Mouse (Mus musculus) large intestine, adult 2 months (tissue): ENCODE data around the gene Ppp1r9a. TPM values are rescaled to one million over a fixed set of nuclear protein-coding genes. Genes with fewer than 3 reads are reported as not detected.

ENCODE experiments used
- DNase-seq: peaks from one replicate; pipeline ENCODE4 v3.0.0-alpha.2; 2012; ENCODE audit warnings: low read depth, low spot score
- WGBS: fragments of 180-500 bp; shearing (Covaris S2); methylation state at CpG from one replicate; pipeline ENCODE4 v1.1.7; 2018; 5-methylcytosine and 5-hydroxymethylcytosine counted together
- polyA plus RNA-seq: library from polyadenylated mRNA; depleted of rRNA; stranded (reverse); fragments of >200 nt; gene quantifications from 2 replicates; pipeline ENCODE4 v1.2.3, GENCODE M21; 2012

Ppp1r9a gene
- polyA plus RNA-seq, 1 experiment, result 1.8 TPM

DNA sequence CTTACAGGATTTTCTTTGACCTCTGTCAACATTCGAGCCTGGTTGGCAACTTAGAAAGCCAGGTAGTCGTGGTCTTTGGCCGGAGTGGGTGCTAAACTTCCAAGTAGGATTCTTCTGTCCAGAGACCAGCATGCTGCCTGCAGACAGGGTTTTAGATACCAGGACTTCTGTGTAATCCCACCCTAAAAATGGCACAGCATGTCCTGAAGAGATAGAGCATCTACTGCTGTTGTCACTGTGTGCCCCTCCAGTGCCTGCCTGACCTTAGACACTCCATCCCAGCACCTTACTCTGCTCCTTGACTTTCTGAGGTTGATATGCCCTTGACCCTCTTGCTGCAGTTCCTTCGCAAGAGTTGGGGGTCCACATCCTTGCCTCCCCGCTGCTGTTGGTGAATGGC lies 127.2 kb downstream of the Ppp1r9a start:
- no peak for DNase-seq
- 89% methylated on average over 5 of the region's 5 CpGs for WGBS

DNA sequence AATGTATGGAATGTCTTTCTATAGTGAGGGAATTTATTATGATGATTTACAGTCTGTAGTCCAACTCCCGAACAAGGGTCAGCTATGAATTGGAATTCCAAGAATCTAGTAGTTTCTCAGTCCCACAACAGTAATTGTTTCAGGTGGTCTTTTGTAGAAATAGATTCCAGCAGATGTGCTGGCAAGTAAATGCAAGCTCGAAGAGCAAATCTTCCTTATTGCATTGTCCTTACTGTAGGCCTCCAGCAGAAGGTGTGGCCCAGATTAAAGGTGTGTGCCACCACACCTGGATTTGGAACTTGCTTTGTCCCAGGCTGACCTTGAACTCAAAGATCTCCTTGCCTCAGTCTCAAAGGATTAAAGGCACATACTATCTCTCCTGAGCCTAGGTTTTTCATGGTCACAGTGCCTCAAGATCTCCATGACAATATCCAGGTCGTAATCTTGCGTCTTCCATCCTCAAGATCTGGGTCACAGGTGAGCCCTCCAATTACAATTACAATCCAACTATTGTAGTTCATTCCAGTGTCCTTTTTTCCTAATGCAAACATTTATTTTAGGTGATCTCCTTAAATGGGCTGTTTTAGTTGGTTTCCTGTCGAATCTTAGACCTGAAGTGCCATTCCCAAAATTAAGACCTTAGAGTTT lies 130.4 kb downstream of the Ppp1r9a start:
- WGBS, result 71% methylated on average over 5 of the region's 5 CpGs

DNA sequence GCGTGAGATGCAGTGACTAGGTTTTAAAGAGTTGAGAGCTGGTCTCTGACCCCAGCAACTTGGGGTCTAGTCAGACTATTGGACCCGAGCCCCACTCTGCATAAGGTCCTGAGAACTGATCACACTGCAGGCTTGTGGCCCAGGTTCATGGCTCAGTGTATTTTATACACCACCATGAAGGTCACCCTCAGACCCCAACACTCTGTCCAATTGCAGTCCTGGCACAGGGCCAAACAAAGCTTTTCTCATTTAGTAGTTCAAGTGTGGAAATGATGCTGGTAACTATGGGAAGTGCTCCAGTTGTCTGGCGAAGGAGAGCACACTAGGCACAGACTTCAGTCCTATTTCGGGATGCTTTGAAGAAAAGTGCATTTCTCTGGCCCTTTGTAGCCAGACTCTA lies 134.5 kb downstream of the Ppp1r9a start:
- 89% methylated on average over 4 of the region's 4 CpGs for WGBS
- DNase-seq, result no peak

More for the DNA sequence above, 130.4 kb downstream of the Ppp1r9a start:
- DNase-seq, result no peak

DNA sequence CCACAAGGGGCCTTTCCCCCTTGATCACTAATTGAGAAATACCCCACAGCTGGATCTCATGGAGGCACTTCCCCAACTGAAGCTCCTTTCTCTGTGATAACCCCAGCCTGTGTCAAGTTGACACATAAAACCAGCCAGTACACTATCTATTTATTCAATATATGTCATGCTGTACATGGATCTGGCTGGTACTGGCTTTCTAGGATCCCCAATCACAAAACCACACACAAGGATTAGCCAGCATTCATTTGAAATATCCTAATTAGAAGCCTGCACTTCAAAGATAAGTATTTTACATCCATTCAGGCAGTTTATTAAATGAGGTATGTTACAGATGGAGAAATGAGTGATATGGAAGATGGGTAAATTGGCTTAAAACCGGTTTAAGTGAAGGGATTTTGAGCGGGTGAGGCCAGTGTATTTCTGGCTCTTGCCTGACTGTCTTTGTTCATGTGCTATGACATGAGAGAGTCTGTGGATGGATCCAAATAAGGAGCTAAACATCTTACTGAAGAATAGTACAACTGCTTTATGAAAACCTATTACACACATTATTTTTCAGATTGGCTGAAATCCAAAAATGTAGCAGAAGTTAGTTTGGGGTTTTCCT lies 135.5 kb downstream of the Ppp1r9a start:
- 84% methylated on average over 2 of the region's 2 CpGs for WGBS

DNA sequence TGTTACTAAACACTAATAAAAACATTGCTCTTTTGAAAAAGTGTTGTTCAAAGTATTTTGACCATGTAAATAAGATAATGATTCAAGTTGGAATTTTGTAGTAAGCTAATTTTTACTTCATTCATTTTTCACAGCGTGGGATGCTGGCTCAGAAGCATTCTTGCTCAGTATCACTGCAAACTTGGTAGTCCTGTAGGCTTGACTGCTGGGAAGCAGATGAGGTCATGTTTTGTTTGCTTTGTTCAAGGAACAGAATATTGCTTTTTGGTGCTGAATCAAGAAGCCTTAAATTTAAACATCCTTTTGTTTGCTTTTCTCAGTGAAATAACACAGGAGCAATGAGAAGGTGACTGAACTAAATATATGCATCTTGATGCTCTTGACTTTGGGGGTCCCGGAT lies 136.6 kb downstream of the Ppp1r9a start:
- WGBS, result 62% methylated on average over 2 of the region's 2 CpGs
- no peak for DNase-seq

More for the DNA sequence above, 135.5 kb downstream of the Ppp1r9a start:
- no peak for DNase-seq

DNA sequence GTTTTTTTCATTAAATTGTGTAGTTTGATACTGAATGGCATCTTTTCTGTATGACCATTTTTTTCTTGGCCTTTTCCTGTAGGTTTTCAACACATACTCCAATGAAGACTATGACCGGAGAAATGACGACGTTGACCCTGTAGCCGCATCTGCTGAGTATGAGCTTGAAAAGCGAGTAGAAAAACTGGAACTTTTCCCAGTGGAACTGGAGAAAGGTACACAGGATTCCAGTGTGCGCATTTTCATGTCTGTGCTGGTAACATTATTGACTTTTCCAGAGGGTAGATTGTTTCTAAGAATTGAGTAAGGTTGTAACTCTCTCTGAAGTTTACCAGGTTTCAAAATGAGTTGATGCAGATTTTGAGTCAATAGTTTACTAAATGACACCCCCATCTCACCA lies 143.1 kb downstream of the Ppp1r9a start:
- no peak for DNase-seq
- 94% methylated on average over 6 of the region's 6 CpGs for WGBS

DNA sequence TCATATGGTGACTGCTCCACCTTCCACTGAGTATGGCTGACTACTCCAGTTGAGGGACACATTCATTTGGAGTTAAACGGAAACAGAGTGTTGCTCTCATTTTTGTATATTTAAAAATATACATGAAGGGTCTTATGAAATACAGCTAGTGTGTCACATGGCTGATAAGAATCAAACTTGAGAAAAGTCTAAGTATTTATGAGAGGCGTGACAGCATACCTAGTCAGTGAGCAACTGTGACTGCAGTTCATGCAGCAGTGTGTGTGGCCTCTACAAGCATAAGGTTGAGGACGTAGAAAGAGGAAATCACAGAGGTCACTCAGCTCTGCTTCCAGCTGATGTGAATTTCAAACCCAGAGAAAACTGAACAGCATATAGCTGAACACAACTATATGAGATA lies 145.3 kb downstream of the Ppp1r9a start:
- DNase-seq, result no peak
- 87% methylated on average over 3 of the region's 3 CpGs for WGBS

DNA sequence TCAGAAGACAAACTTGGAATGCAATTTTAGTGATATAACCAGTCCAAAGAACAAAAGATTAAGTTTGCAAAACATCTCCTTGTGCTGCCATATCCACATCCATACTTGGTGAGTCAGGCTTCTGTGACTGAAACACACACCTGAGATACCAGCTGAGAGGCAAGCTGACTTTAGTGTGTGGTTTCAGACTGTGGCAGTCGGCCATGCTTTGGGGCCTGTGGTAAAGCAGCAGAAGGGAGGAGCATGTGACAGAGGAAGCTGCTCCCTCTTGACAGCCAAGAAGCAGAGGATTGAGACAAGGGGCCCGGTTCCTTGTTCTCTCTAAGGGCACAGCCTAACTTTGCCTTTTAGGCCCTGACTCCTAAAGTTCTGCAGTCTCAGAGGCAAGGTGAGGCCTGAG lies 149.6 kb downstream of the Ppp1r9a start:
- DNase-seq, result no peak
- WGBS, result 73% methylated on average over 2 of the region's 2 CpGs

DNA sequence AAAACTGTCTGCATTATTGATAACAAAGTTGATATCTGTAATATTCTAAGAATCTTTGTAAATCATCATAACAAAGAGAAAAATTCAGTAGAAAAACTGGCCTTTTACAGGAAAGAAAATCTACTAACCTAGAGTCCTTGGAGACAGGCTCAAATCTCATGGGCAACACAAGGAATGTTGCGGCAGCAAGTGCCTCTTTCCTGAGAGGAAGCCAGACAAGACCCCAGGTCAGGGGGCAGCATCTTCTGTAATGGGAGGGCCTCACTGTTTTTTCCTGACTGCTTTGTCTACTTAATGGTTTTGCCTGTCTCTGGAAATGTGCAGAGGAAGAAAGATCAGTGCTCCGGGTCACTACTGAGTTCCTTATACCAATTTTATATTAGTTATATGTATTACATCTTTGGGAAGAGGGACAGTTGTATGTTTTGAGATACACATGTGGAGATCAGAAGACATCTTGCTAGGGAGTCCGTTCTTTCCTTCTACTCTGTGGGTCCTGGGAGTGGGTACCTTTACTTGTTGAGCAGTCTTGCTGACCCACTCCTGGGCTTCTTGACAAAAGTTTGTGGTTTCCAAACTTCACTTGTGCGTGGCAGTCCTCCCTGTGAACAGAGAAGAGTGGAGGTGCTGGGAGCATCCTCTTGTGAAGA lies 151.9 kb downstream of the Ppp1r9a start:
- no peak for DNase-seq
- 90% methylated on average over 4 of the region's 4 CpGs for WGBS

DNA sequence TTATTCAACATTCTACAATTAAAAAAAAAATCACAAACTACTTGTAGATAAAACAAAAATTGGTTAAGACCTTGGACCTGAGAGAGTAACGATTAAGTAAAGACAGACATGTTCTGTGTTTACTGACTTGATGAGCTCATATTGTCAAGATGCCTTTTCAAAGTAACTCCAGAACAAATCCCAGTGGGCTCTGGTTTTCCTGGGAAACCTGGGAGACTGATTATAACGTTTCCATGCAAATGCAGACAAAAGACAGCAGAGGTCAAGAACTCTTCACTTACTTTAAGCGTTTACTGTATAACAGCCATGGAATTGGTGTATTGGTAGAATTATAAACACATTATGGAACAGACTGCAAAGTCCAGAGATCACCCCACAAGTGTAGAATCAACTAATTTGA lies 172.0 kb downstream of the Ppp1r9a start:
- 71% methylated on average over 3 of the region's 3 CpGs for WGBS

DNA sequence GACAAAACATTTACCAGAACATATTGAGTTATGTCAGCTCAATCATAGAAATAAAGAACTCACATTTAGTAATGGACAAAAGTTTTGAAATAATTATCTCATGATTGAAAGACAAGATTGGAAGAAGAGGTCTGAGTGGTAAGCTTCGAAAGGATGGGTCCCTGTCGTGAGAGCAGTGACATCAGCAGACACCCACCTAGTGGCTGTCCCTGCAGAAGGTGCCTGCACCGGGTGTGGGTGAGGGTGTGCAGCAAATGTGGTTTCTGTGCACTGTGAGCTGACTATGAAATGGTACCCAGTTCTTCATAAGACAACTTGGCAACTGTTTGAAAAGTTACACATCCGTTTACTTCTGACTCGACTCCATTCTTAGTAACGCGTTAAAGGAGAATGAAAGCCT lies 173.0 kb downstream of the Ppp1r9a start:
- WGBS, result 84% methylated on average over 7 of the region's 7 CpGs
- no peak for DNase-seq

More for the DNA sequence above, 172.0 kb downstream of the Ppp1r9a start:
- DNase-seq, result no peak

DNA sequence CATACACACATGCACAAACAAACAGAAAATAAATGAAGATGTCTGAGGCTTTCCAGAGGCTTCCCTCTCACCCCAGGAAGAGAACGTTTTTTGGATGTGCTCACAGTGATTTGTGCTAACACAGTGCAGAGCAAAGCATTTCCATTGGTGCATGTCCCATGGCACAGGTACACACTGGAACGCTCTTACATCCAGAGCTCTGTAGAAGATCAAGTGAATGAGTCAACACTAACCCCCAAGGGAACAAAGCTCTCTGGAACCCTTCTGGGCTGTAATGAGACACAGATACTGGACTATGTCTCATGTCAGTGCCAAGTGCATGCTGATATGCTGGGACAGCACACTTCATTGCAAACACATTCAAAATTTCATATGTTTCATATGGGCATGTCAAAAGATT lies 175.3 kb downstream of the Ppp1r9a start:
- WGBS, result 78% methylated on average over 2 of the region's 2 CpGs
- no peak for DNase-seq

DNA sequence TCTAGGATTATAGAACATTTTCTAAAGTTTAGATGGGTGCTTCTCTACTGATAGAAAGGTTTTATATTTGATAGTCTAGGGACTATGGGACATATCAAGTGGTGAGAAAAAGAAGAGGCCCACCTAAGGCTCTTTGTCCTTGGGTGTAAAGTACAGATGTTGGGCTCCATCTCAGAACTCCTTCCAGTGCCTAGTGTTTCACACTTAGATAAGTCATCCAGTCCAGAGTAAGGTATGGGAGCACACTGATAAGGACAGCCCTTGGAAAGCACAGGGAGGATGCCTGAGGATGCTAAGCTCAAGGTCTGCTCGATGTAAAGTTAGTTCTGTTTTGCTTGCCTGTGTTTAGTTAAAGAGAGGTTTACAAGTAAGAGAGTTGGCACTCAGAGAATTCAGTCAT lies 176.4 kb downstream of the Ppp1r9a start:
- no peak for DNase-seq
- 79% methylated on average over 1 of the region's 1 CpGs for WGBS

DNA sequence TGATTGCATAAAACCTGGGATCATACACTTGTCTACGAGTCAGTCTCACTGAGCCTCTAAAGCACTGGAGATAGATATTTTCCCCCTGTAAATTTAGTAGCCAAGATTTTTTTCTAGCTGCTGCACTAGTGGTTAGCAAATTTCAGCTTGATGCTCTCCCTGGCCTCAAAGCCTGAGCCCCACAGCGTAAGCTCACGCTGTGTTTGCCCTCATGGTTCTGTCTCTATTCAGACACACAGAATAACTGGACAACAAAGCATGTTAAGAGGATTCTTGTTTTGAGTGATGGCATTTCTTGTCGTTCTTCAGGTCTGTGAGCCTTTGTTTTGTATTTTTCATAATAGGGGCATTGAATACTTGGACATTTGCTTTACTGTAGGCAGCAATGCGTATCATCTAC lies 177.4 kb downstream of the Ppp1r9a start:
- WGBS, result 97% methylated on average over 5 of the region's 5 CpGs

DNA sequence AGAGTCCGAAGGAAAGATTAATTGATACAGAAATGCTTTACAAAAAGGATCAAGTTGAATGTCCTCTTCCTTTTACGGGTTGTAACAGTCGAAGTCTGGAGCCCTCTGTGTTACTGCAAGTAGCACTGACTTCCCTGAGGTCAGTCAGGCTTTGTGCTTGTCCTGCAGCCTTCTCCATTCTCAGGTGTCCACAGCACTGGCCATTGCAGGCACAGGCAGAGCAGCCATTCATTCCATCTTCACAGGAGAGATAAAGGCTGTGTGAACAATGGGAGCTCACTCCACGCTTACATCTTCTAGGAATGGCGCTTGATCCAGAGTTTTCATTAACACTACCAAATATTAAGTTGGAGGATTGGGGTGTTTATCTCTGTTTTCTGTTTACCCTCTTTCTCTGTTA lies 177.8 kb downstream of the Ppp1r9a start:
- 89% methylated on average over 5 of the region's 5 CpGs for WGBS
- DNase-seq, result no peak

More for the DNA sequence above, 177.4 kb downstream of the Ppp1r9a start:
- DNase-seq, result no peak

DNA sequence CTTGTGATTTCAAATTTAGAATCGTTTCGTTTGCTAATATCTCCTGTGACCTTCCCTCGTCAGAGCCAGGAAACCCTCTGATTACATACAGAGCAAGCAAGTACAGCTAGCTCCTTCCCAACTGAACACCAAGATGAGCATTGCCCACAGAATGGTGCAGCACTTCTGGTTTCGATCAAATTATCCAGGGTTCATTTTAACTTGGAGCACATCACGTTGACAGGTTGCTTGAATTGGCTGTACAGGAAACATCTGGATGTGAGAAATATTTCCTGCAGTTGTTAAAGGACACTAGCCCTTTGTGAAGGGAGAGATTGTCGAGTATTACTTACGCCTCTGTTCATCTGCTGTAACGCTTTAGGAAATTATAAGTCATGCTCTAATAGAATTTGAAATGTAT lies 178.4 kb downstream of the Ppp1r9a start:
- DNase-seq, result no peak
- 73% methylated on average over 8 of the region's 8 CpGs for WGBS

DNA sequence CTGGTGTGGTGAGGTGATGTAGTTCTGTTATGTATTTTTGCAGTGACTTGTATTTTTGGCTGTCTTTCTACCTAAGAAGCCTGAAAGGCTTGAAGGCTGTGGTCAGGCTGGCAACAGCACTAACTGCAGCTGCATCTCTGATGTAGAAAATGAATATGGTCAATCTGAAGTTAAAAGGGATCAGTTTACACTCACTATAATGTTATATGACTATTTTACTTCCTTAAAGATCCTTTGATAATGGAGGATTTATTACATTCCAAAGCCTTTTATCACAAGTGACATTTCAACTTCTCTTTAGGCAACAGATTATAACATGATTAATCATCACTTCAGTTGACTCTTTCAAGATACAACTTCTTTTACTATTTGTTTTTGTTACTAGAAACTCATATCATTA lies 179.4 kb downstream of the Ppp1r9a start:
- no peak for DNase-seq

DNA sequence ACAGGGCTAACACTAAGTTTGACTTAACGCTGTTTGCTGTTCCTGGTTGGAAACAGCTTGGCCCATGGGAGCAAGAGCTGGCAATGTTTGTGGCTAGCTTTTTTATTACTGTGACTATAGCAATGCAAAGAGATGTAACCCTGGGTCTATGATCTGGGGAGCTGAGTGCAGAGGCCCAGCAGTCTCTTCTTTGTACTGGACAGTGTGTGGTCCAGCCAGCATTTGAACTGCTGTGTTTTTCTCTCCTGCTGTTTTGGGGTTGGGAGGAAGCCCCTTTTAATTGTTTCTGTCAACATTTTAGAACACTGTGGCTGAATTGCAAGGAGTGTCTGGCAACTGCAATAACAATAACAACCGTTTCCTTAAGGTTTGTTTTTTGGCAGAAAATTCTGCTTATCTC lies 180.0 kb downstream of the Ppp1r9a start:
- WGBS, result 13% methylated on average over 2 of the region's 2 CpGs
- no peak for DNase-seq

DNA sequence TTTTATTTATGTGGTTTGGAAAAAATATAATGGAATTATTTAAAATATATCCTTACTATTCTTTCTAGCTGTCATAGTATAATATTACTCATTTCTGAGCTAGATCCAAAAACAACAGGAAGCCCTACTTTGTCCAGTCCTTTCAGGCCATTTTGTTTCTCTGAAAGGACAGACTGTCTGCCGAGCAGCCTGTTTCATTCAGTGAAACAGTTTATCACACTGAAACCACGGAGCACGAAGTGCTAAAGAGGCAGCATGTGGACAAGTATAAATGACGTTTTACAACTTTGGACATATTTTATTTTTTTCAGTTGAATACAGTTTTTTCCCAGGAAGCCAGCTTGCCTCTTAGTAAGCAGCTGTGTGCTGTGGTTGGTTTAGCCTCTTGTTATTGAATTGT lies 181.2 kb downstream of the Ppp1r9a start:
- 71% methylated on average over 4 of the region's 4 CpGs for WGBS
- DNase-seq, result no peak

DNA sequence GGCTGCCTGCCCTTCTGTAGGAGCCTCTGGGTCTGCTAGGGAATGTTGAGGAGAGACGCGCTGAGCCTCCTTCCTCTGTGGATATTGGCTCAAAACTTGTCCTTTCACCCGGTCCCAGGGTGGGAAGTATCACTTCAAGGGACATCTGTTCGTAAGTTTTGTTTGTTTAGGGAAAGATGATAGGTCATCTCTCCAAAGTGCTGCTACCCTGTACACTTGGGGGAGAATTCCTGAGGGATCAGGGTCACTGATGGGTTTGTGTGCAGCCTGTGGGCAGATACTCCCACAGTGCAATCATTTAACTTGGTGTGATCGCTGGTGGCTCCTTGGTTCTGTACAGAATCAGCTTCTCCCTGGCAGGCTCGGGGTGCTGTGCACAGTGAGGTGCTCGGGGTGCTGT lies 189.2 kb downstream of the Ppp1r9a start:
- no peak for DNase-seq
- 85% methylated on average over 7 of the region's 7 CpGs for whole genome bisulfite sequencing

DNA sequence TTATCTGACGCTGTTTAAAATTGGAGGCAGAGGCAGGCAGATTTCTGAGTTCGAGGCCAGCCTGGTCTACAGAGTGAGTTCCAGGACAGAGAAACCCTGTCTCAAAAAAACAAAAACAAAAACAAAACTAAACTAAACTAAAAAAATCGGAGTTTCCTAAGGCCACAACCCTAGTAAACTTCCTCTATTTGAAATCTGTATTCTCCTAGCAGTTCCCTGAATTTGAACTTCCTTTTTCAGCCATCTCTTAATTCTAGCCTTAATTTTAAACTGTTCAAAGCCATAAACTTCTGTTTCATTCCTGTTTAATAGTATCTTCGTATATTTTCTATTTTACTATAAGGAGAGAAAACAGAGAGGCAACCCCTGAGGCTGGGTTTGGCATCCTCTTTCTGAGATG lies 190.1 kb downstream of the Ppp1r9a start:
- 78% methylated on average over 4 of the region's 4 CpGs for WGBS
- DNase-seq, result no peak
